Mouse (Mus musculus): ENCODE data around the gene Tom1l2.

Gene Tom1l2

GRCm38 (mm10) chr11:60199702-60200184 is 153.0 kb downstream of the Tom1l2 start:
- peak; percentile 98 to 99 for DNase-seq

GRCm38 (mm10) chr11:60198651-60199050 is 154.1 kb downstream of the Tom1l2 start:
- no peak for DNase-seq

DNA sequence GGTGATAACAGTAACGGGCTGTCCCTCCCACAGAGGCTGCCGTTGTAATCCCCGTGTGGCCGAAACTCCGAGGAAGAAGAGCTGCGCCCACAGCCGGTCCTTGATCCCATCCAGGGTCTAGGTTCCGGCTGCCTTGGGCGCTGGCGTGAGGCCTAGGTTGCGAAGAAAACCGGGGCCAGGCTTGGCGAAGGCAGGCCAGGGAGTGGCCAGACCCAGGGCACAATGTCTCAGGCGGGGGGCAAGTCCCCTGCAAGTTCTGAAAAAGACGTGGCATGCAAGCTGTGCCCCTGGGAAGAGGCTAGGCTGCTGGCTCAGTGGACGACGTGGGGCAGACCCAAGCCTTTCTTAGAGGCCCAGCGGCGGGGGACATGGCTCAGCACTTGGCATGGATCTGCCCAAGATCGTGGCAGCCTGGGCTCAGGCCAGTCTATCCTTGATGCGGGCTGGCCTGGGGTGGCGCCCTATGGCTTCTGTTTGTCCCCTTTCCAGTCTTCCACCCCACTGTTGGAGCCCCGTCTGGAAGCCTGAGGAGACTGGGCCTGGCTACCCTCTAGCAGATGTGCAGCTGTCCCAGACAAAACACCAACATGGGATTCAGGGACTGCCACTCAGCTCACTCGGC is 154.6 kb downstream of the Tom1l2 start:
- peak; percentile 62 to 75 for DNase-seq

DNA sequence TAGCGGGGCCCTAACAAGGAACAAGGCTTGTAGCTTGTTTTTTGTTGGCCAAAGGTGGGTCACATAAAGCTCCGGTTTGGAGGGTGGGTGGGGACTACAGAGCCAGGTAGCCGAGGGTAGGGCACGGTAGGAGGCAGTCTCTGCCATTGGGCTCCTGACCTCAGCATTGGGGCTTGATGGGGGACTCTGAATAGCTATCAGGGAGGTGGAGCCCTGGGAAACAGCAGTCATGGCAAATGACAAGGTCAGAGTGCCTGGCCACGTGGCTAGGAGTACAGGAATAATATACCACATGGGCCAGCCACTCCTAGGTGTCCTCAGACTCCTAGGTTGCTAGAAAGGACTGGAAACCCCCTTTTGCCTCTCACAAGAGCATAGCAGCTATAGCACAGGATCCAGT is 156.4 kb downstream of the Tom1l2 start:
- no peak for DNase-seq

GRCm38 (mm10) chr11:60195108-60195507 is 157.6 kb downstream of the Tom1l2 start:
- DNase-seq, result peak; percentile 52 to 69

DNA sequence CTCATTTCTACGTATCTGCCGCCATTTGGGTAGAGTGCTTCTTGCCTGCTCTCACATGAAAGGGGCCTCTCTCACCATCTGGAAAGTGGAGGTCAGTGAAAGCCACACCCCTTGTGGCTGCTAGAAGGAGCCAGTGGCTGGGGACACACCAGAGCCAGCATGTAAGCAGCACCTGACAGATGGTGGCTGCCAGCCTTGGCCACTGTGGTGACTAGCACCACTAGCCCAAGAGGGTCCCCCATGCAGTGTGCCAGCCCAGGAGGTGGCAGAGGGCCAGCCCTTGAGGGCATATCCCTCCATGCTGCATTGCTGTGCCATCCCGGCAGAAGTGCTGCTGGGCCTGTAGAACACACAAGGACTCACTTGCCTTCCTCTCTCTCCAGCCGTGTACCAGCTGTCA is 159.1 kb downstream of the Tom1l2 start:
- peak; percentile 82 to 92 for DNase-seq

DNA sequence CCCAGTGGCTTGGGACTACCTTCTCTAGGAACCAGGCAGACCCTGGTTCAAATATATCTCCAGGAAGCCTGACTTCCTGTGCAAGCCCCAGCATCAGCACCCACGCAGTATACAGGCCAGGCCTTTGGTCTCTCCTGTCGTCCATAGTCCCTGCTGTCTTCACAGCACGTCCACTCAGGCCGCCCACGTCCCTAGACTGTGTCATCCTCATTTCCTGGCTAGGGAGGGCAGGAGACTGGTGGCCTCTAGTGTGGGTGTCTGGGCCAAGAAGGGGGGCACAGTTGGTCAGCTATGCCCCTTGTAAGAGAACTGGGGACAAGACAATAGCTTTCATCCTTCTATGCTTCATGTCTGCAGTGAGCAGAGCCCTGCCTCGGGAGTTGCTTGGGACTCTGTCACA is 160.2 kb downstream of the Tom1l2 start:
- DNase-seq, result no peak

GRCm38 (mm10) chr11:60190055-60190641 is 162.6 kb downstream of the Tom1l2 start:
- no peak for DNase-seq

DNA sequence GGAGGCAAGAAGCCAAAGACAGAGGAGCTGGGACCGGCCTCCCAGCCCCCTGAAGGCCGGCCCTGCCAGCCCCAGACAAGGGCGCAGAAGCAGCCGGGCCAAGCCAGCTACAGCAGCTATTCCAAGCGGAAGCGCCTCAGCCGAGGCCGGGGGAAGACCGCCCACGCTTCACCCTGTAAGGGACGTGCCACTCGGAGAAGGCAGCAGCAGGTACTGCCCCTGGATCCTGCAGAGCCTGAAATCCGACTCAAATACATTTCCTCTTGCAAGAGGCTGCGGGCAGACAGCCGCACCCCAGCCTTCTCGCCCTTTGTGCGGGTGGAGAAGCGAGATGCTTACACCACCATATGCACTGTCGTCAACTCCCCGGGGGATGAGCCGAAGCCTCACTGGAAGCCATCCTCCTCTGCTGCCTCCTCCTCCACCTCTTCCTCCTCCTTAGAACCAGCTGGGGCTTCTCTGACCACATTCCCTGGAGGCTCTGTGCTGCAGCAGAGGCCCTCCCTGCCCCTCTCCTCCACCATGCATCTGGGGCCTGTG is 163.1 kb downstream of the Tom1l2 start:
- DNase-seq, result peak; percentile 65 to 72

- peak; percentile 53 to 56 for DNase-seq
Measured at GRCm38 (mm10) chr11:60188275-60188853, 164.3 kb downstream of the Tom1l2 start.

DNA sequence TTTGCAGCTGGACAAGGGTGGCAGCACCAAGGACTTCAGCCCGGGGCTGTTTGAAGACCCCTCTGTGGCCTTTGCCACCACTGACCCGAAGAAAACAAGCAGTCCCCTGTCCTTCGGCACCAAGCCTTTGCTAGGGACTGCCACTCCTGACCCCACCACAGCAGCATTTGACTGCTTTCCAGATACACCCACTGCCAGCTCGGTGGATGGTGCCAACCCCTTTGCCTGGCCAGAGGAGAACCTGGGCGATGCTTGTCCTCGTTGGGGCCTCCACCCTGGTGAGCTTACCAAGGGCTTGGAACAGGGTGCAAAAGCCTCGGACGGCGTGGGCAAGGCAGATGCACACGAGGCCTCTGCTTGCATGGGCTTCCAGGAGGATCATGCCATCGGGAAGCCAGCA is 165.6 kb downstream of the Tom1l2 start:
- peak; percentile 71 to 78 for DNase-seq

DNA sequence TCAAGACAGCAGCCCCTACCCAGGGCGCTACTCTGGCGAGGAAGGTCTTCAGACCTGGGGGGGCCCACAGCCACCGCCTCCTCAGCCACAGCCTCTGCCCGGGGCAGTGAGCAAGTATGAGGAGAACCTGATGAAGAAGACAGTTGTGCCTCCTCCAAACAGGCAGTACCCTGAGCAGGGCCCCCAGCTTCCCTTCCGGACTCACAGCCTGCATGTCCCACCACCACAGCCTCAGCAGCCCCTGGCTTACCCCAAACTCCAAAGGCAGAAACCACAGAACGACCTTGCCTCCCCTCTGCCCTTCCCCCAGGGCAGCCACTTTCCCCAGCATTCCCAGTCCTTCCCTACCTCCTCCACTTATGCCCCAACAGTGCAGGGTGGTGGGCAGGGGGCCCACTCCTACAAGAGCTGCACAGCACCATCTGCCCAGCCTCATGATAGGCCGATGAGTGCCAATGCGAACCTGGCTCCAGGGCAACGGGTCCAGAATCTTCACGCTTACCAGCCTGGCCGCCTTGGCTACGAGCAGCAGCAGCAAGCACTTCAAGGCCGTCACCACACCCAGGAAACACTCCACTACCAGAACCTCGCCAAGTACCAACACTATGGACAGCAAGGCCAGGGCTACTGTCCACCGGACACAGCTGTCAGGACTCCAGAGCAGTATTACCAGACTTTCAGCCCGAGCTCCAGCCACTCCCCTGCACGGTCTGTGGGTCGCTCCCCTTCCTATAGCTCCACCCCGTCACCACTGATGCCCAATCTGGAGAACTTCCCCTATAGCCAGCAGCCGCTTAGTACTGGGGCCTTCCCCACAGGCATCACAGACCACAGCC is 167.1 kb downstream of the Tom1l2 start:
- DNase-seq, result peak; percentile 93 to 96

DNA sequence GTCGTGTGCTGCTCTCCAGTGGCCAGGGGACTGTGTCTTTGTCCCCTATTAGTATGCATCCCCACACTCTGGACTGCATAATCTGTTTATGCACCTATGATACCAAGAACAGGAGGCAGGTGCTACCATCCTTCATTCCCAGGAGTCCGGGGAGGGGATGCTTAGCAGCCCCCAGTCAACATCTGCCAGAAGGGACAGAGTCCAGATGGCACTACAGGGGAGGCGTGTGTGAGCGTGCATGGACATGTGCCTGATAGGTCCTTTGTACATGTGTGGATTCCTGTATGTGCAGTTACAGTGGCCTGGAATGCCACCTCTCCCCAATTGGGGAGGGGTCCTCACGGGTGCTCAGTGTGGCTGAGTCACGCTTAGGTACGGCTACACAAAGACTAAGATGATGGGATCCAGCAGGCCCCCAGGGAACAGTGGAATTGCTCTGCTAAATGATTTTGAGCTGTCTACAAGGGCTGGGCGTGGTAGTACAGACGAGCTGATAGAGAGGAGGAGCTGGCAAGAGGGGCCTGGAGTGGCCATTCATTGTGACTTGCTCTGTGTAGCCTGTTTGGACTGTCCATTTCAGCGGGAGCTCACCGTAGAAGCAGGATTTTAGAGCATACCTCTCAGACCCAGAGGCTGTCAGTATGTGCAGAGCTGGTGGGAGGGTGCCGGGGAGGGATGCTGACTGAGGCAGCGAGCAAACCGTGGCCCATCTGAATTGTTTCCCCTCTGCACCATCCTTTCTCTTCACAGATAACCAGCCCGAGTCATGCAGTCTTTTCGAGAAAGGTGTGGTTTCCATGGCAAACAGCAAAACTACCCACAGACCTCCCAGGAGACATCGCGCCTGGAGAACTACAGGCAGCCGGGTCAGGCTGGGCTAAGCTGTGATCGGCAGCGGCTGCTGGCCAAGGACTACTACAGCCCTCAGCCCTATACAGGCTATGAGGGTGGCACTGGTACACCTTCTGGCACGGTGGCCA is 168.1 kb downstream of the Tom1l2 start:
- peak; percentile 65 to 67 for DNase-seq

DNA sequence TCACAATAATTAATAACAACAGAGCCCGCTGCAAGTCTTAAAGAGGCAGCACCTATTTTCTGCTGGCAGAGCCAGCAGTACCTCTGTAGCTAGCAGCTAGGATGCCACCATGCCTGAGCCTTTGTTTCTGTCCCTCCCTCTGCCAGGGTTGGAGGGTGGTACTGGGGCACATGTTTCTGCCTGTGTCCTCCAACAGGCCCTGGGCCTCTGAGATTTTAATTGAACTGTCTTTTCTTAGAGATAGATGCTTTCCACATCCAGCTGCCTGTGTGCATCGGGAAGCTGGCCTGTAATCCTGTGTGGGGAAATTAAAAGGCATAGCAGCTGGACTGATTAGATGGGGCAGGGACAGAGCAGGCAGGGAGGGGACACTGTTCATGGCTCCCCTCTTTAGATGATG is 170.0 kb downstream of the Tom1l2 start:
- no peak for DNase-seq

GRCm38 (mm10) chr11:60182116-60182670 is 170.5 kb downstream of the Tom1l2 start:
- peak; percentile 76 to 78 for DNase-seq

- DNase-seq, result peak; percentile 68 to 69
Measured at GRCm38 (mm10) chr11:60178506-60178905, 174.2 kb downstream of the Tom1l2 start.

GRCm38 (mm10) chr11:60178005-60178404 is 174.7 kb downstream of the Tom1l2 start:
- peak in 1 of 2 experiments; percentile 29 for DNase-seq

DNA sequence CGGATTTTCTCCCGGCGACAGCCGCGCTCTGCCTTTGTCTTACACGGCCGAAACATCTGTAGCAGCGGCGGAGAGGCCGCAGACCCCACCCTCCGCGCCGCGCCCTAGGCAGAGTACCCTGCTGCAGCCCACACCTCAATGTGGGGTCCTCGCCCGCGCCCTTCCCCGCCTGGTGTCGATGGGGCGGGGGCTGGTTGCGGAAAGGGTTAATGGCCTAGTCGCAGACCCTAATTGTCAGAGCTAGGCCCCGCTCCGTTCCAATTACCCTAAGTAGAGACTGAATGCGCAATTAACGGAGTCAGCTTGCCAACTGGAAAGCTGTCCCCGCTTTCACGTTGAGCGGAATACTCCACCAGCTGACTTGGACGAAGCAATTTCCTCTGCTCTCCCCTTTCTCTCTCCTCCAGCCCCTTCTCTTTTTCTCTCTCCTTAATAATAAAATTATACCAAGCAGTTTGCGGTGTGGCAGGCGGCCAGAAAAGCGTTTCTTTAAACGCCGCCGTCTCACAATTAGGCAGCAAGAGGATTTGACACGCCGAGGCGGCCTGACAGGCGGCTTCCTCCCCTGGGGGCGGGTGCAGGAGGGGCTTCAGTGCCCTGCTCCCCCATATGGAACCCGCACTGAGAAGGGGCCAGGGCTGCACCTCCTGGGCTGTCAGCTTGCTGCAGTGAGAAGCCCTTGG is 175.6 kb downstream of the Tom1l2 start:
- peak; percentile 81 to 82 for DNase-seq

All from cerebellum, postnatal 10 days (tissue).